Mouse (Mus musculus) heart, embryonic 10.5 days (tissue): Measurements from ENCODE around the gene Ctnna3. TPM values are rescaled to one million over a fixed set of nuclear protein-coding genes. Genes with fewer than 3 reads are reported as not detected.

Source experiments
- DNase-seq: peaks from one replicate; pipeline ENCODE4 v3.0.0-alpha.2; 2017; ENCODE audit warnings: low spot score
- H3K27ac ChIP-seq: fragments of 300-500 bp; sonication (generic); 2 replicates; pipeline ENCODE4 v1.5.1; 2016; ENCODE audit warnings: mild to moderate bottlenecking
- H3K27me3 ChIP-seq: fragments of 300-500 bp; sonication (generic); 2 replicates; pipeline ENCODE4 v1.6.1; 2016; ENCODE audit warnings: mild to moderate bottlenecking; ENCODE audit not compliant: poor library complexity, insufficient read depth, severe bottlenecking
- H3K36me3 ChIP-seq: fragments of 300-500 bp; sonication (generic); 2 replicates; pipeline ENCODE4 v1.6.1; 2016; ENCODE audit warnings: mild to moderate bottlenecking, moderate library complexity
- H3K4me1 ChIP-seq: fragments of 300-500 bp; sonication (generic); 2 replicates; pipeline ENCODE4 v1.6.1; 2016; ENCODE audit warnings: mild to moderate bottlenecking
- H3K4me3 ChIP-seq: fragments of 300-500 bp; sonication (generic); 2 replicates; pipeline ENCODE4 v1.5.1; 2016; ENCODE audit warnings: mild to moderate bottlenecking, moderate library complexity
- H3K9me3 ChIP-seq: fragments of 300-500 bp; sonication (generic); 2 replicates; pipeline ENCODE4 v1.6.1; 2016; ENCODE audit warnings: mild to moderate bottlenecking, moderate library complexity
- WGBS: fragments of 180-500 bp; shearing (Covaris S2); methylation state at CpG from one replicate; pipeline ENCODE4 v1.1.7; 2016; 5-methylcytosine and 5-hydroxymethylcytosine counted together
- polyA plus RNA-seq: library from polyadenylated mRNA; unstranded; fragments of >200 nt; fragmentation: Nextera tagmentation; extraction: Ambion mirVana; gene quantifications from 2 replicates; pipeline ENCODE4 v1.2.1, GENCODE M21; 2016

The Ctnna3 gene
- polyA plus RNA-seq, 1 experiment from 2014 or later: 14.2 TPM

DNA sequence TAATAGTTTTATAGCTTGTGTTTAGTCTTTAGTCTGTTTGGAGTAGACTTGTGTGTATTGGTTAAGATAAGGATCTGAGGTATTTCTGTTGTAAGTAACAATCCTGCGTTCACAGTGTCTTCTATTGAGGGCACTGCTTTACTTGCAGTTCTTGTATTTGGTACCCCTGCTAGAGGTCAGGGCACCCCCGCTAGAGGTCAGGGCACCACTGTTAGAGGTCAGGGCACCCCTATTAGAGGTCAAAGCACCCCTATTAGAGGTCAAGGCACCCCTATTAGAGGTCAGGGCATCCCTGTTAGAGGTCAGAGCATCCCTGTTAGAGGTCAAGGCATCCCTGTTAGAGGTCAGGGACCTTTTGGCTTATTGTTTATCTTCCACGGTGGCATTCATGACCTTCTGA is 259.3 kb downstream of the Ctnna3 start:
- 63% methylated on average over 3 of the region's 3 CpGs for WGBS
- DNase-seq: no peak
- Histone ChIP-seq H3K4me3 (no peak overlapping the region), H3K27ac (no peak overlapping the region), H3K36me3 (no peaks in the 10 kb centered on the region), H3K9me3 (no peaks in the 10 kb centered on the region), H3K27me3 (no peaks in the 10 kb centered on the region), H3K4me1 (no peaks in the 10 kb centered on the region)

DNA sequence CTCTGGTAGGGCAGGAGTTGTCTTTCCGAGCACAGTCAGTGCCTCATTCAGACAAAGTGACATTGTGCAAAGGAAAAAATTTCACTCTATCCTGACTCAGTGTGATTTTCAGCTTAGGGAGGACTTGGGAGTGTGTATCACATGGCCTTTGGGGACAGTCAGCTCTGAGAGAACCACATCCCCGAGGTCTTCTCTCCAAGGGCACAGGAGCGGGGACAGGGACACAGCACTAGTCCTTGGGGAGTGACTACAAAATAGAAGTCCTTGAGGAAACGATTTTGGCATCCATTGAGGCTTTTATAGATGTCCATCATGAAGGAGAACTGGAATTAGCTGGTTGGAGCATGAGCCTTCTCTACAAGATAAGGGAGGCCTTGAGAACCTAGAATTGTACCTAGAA is 259.8 kb downstream of the Ctnna3 start:
- WGBS: 69% methylated on average over 4 of the region's 4 CpGs
- H3K36me3 ChIP-seq: no peaks in the 10 kb centered on the region
- no peak overlapping the region for H3K4me3 ChIP-seq
- H3K27ac ChIP-seq: no peak overlapping the region
- no peaks in the 10 kb centered on the region for H3K4me1 ChIP-seq
- no peaks in the 10 kb centered on the region for H3K9me3 ChIP-seq
- no peaks in the 10 kb centered on the region for H3K27me3 ChIP-seq
- DNase-seq: no peak

DNA sequence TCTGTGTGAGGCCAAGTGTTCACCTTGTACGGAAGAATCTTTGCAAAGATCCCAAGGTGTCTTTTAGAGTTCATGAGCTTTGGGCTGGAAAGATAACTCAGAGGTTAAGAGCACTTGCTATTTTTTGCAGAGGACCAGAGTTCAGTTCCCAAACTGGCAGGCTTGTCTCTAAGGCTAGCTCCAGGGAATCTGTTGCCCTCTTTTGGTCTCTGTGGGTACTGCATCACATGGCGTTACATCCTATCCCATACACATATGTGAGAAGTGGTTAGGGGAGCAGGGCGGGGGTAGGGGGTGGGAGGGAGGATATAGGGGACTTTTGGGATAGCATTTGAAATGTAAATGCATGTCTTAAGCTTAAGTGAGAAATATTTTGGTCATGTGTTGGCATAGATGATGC is 262.1 kb downstream of the Ctnna3 start:
- Histone ChIP-seq H3K9me3 (no peaks in the 10 kb centered on the region), H3K4me3 (no peak overlapping the region), H3K27ac (no peak overlapping the region), H3K4me1 (no peaks in the 10 kb centered on the region), H3K36me3 (peaks cover 4% of the 10 kb centered on the region; the same call in 1 of the 2 replicates), H3K27me3 (no peaks in the 10 kb centered on the region)
- WGBS: 45% methylated on average over 3 of the region's 3 CpGs
- DNase-seq: no peak

DNA sequence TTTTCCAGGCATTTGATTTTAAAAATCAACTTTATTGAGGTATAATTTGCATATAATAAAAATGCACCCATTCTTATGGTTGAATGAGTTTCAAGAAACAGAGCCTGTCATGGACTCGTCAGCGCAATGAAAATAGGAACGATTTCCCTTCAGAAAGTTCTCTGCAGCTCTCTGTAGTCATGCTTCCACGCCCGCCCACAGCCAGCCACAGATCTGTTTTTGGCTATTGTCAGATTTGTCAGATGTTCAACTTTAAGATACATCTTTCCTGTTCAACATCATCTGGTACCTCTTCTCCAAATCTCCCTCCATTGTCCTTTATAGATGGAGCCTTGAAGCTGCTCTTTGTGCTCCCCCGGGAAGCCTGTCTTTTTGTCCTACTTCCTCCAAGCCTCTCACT is 280.3 kb downstream of the Ctnna3 start:
- DNase-seq: no peak
- no peak overlapping the region for H3K27ac ChIP-seq
- no peaks in the 10 kb centered on the region for H3K4me1 ChIP-seq
- H3K9me3 ChIP-seq: no peaks in the 10 kb centered on the region
- no peak overlapping the region for H3K4me3 ChIP-seq
- 84% methylated on average over 6 of the region's 6 CpGs for WGBS
- no peaks in the 10 kb centered on the region for H3K27me3 ChIP-seq
- H3K36me3 ChIP-seq: no peaks in the 10 kb centered on the region

DNA sequence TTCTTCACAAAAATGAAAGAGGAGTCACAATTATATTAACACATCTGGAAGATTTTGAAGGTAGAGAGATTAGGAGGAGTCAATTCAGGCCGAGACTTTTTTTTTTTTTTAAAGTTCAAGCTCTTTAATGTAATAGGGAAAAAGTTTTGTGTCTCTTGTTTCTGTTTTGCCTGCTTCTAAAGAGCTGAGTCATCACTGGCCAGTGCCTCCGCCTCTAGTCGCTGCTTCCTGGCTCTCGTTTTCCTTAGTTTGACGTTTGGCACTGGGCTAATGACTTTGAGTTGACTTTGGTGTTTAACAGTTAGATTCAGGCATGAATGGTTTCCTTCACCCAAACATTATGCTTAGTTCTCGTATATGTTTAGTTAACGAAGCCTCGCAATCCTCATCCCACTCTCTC is 282.6 kb downstream of the Ctnna3 start:
- H3K27me3 ChIP-seq: no peaks in the 10 kb centered on the region
- H3K36me3 ChIP-seq: no peaks in the 10 kb centered on the region
- WGBS: 58% methylated on average over 8 of the region's 8 CpGs
- no peak overlapping the region for H3K4me3 ChIP-seq
- no peaks in the 10 kb centered on the region for H3K4me1 ChIP-seq
- H3K27ac ChIP-seq: no peak overlapping the region
- H3K9me3 ChIP-seq: no peaks in the 10 kb centered on the region
- no peak for DNase-seq

DNA sequence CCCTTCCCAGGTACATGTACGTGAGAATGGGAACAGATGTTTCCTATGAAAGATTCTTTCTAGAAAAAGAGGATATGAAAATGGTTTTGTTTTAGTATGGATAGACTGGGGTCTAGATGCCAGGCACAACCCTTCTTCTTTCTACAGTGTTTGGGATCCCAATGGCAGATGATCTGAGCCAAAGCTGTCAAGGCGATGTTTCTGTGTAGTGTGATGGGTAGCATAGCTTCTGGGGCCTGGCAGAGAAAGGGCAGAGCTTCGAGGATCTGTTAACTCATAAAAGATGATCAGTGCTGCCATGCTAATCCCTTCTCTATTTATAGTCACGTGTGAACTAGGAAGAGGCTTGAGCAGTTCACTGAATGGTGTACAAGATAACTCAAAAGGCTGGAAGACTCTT is 284.3 kb downstream of the Ctnna3 start:
- Histone ChIP-seq H3K4me1 (no peaks in the 10 kb centered on the region), H3K9me3 (no peaks in the 10 kb centered on the region)
- 59% methylated on average over 4 of the region's 4 CpGs for whole genome bisulfite sequencing

DNA sequence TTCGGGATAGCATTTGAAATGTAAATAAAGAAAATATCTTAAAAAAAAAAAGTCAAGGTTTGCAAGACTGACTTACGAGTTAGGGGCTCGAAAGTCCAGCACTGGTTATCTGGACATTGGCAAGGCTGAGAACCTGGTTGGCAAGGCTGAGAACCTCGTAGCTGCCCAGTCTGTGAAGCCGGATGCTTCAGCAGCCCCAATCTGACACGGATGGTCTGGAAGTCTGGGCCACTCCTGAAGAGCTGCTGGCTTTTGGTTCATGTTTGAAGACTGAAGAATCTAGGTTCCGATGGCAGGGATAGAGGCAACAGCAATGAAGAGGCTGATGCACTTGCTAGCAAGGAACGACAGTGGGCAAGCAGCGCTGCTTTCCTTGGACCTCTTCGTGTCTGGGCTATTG is 339.0 kb downstream of the Ctnna3 start:
- no peak for DNase-seq
- 89% methylated on average over 10 of the region's 10 CpGs for WGBS
- Histone ChIP-seq H3K4me1 (peaks cover 9% of the 10 kb centered on the region; the same call in 1 of the 2 replicates), H3K4me3 (no peak overlapping the region), H3K9me3 (no peaks in the 10 kb centered on the region), H3K27ac (no peak overlapping the region), H3K36me3 (no peaks in the 10 kb centered on the region), H3K27me3 (no peaks in the 10 kb centered on the region)

More for the DNA sequence above, 284.3 kb downstream of the Ctnna3 start:
- H3K27me3 ChIP-seq: no peaks in the 10 kb centered on the region
- no peak overlapping the region for H3K4me3 ChIP-seq
- H3K27ac ChIP-seq: no peak overlapping the region
- no peaks in the 10 kb centered on the region for H3K36me3 ChIP-seq
- no peak for DNase-seq

DNA sequence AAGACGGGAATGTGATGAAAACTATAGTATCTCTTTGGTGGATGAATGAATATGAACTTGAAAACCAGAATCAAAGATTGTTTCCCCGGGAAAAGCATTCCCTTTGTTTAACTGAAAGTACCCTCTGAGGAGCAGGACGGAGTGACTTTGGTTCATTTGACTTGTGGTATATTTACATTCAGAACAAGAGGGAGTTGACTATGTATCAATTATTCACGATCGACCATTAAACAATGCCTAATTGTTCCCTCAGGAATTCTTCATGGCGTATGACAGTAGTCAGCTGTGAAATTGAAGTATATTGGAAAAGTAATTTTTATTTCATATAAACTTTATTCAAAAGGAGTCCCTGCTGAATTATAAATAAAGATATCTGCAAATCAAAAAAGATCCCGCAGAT is 341.8 kb downstream of the Ctnna3 start:
- WGBS: 90% methylated on average over 7 of the region's 7 CpGs

DNA sequence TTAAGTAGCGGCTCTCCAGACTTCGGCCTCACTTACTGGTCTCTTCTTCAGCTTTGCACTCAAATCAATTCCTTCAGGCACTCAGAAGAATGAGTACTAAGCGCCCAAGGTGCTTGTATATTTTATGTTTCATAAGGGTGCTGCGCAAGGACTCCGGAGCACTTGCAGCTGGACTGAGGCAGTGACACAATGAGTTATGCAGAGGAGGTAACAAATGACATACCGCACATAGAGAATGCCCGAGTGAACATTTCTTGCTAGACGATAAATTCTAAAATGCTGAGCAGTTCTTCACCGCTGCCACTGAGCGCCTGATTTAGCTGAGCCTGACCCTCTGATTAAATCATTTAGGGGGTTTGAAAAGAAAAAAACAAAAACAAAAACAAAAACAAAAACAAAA is 342.2 kb downstream of the Ctnna3 start:
- 94% methylated on average over 10 of the region's 10 CpGs for WGBS
- Histone ChIP-seq H3K27me3 (no peaks in the 10 kb centered on the region), H3K4me1 (peaks cover 9% of the 10 kb centered on the region; the same call in 1 of the 2 replicates), H3K36me3 (no peaks in the 10 kb centered on the region), H3K4me3 (no peak overlapping the region), H3K27ac (no peak overlapping the region), H3K9me3 (no peaks in the 10 kb centered on the region)
- DNase-seq: no peak

More for the DNA sequence above, 341.8 kb downstream of the Ctnna3 start:
- H3K27me3 ChIP-seq: no peaks in the 10 kb centered on the region
- no peak for DNase-seq
- H3K9me3 ChIP-seq: no peaks in the 10 kb centered on the region
- H3K4me1 ChIP-seq: peaks cover 9% of the 10 kb centered on the region; the same call in 1 of the 2 replicates
- H3K4me3 ChIP-seq: no peak overlapping the region
- H3K27ac ChIP-seq: no peak overlapping the region
- no peaks in the 10 kb centered on the region for H3K36me3 ChIP-seq

DNA sequence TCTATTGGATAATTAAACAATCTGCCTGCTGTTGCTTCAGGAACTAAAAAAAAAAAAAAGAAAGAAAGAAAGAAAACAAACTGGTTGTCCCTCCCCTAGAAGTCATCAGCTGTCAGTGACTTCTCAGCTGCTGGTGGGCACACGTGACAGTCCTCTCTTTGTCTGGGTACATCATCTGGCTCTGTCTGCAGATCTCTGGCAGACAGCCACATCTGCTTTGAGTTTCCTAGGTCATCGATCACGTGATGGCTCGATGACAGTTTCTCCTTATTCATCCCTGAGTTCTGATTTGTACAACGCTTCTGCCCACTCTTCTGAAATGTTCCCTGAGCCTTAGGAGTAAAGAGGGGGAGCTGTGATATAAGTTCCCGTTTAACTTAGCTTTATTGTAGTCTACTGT is 352.1 kb downstream of the Ctnna3 start:
- Histone ChIP-seq H3K27me3 (no peaks in the 10 kb centered on the region), H3K4me1 (no peaks in the 10 kb centered on the region; the same call in 1 of the 2 replicates), H3K36me3 (no peaks in the 10 kb centered on the region), H3K27ac (no peak overlapping the region), H3K4me3 (no peak overlapping the region), H3K9me3 (no peaks in the 10 kb centered on the region)
- 70% methylated on average over 6 of the region's 6 CpGs for WGBS
- DNase-seq: no peak

DNA sequence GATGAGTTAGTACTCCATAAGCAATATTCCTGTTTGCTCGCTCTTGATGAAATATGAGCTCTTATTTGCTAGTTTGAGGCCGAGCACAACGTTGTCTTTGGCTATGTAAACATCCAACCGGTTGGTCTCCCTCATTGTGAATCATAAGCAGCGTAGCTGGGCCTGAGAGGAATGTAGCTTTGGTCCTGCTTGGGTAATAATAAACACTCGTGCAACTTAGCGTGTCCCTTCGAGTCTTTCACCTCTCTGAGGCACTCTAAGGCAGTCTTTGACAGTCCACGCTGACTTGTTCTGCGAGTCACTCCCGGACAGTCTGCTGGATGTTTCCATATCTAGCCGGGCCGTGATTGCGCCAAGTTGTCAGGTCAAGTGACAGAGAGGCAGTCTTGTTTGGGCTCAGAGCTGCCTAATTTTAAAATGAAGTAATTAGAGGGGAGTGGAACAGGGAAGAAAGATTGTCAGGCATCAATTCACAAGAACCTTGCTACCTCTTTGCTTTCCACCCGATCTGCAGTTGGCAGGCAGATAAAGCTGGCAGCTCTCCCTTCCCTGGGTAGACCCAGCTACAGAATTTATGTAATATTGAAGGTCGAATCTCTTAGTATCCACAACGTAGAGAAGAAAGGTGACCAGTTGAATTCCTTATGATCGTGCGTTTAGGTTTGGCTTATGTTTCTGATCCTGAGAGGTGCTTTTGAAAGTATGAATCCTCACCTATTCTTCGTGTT is 355.1 kb downstream of the Ctnna3 start:
- DNase-seq: no peak
- H3K4me1 ChIP-seq: no peaks in the 10 kb centered on the region; the same call in 1 of the 2 replicates
- H3K9me3 ChIP-seq: no peaks in the 10 kb centered on the region
- peak overlapping the region; percentile 29; the same call in 1 of the 2 replicates for H3K27ac ChIP-seq
- no peaks in the 10 kb centered on the region for H3K27me3 ChIP-seq
- no peak overlapping the region for H3K4me3 ChIP-seq
- H3K36me3 ChIP-seq: no peaks in the 10 kb centered on the region
- WGBS: 73% methylated on average over 20 of the region's 20 CpGs

DNA sequence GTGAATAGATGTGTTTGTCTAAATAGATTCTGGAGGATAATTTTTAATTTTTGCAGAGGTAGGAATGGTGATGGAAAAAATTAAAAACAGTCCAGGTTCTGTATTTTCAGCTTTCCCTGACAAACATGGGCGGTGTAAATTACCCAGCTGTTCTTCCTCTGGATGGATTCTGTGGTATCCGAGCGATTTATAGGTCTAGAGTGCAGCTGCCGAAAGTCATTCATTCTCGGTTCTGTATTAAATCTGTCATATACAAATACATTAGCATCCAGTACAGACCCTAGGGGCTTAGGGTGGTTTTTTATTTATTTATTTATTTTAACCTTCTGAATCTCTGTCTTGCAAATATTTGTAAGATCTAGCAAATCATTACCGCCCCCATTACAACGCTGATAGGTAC is 356.5 kb downstream of the Ctnna3 start:
- Histone ChIP-seq H3K4me1 (no peaks in the 10 kb centered on the region; the same call in 1 of the 2 replicates), H3K27me3 (no peaks in the 10 kb centered on the region), H3K27ac (no peak overlapping the region), H3K36me3 (no peaks in the 10 kb centered on the region), H3K4me3 (no peak overlapping the region), H3K9me3 (no peaks in the 10 kb centered on the region)
- DNase-seq: no peak
- 92% methylated on average over 7 of the region's 7 CpGs for WGBS

DNA sequence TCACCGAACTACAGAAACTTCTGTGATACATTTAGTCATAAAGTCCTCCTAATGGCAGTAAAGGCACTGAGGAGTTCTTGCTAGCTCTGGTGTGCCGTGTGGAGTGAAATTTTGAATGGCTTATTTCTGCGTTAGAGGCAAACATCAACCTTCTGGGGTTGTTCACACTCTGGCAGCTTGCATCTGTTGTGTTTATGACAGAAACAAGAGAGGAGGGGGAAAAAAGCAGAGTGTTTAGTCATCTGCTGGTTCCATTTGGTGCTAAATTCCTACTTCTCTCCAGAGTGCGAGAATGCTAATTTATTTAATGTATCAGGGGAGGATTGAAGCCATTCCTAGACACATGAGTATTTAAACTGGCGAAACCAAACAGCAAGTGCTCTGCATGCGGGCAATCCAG is 374.0 kb downstream of the Ctnna3 start:
- Histone ChIP-seq H3K36me3 (no peaks in the 10 kb centered on the region), H3K27ac (no peak overlapping the region), H3K4me1 (no peaks in the 10 kb centered on the region), H3K27me3 (no peaks in the 10 kb centered on the region), H3K4me3 (no peak overlapping the region), H3K9me3 (no peaks in the 10 kb centered on the region)
- 88% methylated on average over 6 of the region's 6 CpGs for WGBS
- no peak for DNase-seq

DNA sequence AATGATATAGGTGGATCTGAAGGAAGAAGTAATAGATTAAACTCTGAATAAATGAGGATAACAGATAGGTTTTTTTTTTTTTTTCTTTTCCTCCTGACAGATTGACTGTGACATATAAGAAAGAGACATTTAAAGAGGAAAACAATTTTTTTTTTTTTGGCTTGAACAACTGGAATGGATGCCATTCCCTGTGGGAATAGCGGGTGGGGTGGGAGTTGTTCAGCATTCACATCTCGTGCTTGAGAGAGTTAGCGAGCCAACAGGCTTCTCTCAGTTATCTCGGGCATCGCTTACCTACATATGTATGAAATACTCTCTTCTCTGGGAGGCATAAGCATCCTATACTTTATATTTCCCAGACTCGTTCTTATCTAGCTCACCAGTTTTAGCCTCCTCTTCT is 375.7 kb downstream of the Ctnna3 start:
- Histone ChIP-seq H3K4me3 (no peak overlapping the region), H3K36me3 (no peaks in the 10 kb centered on the region), H3K27ac (no peak overlapping the region), H3K4me1 (peaks cover 6% of the 10 kb centered on the region; the same call in 1 of the 2 replicates), H3K27me3 (no peaks in the 10 kb centered on the region), H3K9me3 (no peaks in the 10 kb centered on the region)
- no peak for DNase-seq
- 89% methylated on average over 6 of the region's 6 CpGs for WGBS
